Mouse (Mus musculus): ENCODE results near the gene Gm21304. TPM values are rescaled to one million over a fixed set of nuclear protein-coding genes. Genes with fewer than 3 reads are reported as not detected.
"Not testable (repeated sequence)": the region's sequence is repeated elsewhere in the genome, so short reads cannot be mapped to it uniquely, and the experiment has no call there.

Gene Gm21304
- not detected in 2 replicates for polyA plus RNA-seq (2015; fragmentation: Nextera tagmentation; extraction: Ambion mirVana)

DNA sequence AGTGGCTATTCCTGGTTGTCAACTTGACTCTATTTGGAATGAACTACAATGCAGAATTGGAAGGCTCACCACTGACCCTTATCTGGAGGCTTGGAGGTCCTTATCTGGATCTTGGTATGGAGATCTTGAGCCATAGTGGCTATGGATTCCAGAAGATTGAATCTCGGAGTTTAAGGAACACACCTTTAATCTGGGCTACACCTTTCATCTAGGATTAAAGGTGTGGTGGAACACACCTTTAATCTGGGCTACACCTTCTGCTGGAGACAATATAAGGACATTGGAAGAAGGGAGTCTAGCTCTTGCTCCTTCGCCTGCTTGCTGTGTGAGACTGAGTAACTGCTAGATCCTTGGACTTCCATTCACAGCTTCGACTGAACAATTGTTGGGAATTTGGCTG is at the start of gene Gm21304:
Gm21304 (plus strand) TSS at position 301 of the 400 bp plus-strand sequence.
- not testable (repeated sequence) for H3K4me3 ChIP-seq (replicated peaks); H3K9ac ChIP-seq; H3K27ac ChIP-seq (replicated peaks); H3K4me1 ChIP-seq; H3K36me3 ChIP-seq; H3K9me3 ChIP-seq (replicated peaks); H3K27me3 ChIP-seq; H3K4me2 ChIP-seq (replicated peaks); ATAC-seq (ENCODE audit: insufficient number of reproducible peaks, low FRiP score, low TSS enrichment, low read depth)
- WGBS: no CpG with 5 or more reads among the region's 3 CpGs

- not testable (repeated sequence) for H3K4me2 ChIP-seq (replicated peaks); H3K4me3 ChIP-seq (replicated peaks); ATAC-seq (ENCODE audit: insufficient number of reproducible peaks, low FRiP score, low TSS enrichment, low read depth); H3K9me3 ChIP-seq (replicated peaks); H3K36me3 ChIP-seq; H3K27ac ChIP-seq (replicated peaks); H3K4me1 ChIP-seq; H3K9ac ChIP-seq; H3K27me3 ChIP-seq
- no CpG with 5 or more reads among the region's 3 CpGs for WGBS
Measured at GRCm38 (mm10) chr10:104142687-104143086, 25.6 kb upstream of the Gm21304 start, which contains the start of gene Gm21293. Gm21293 (plus strand) TSS chr10:104142987.

DNA sequence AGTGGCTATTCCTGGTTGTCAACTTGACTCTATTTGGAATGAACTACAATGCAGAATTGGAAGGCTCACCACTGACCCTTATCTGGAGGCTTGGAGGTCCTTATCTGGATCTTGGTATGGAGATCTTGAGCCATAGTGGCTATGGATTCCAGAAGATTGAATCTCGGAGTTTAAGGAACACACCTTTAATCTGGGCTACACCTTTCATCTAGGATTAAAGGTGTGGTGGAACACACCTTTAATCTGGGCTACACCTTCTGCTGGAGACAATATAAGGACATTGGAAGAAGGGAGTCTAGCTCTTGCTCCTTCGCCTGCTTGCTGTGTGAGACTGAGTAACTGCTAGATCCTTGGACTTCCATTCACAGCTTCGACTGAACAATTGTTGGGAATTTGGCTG is 17.1 kb upstream of the Gm21304 start, which contains the start of gene Gm6763:
Gm6763 (plus strand) TSS at position 301 of the 400 bp plus-strand sequence.
- not testable (repeated sequence) for H3K4me2 ChIP-seq (replicated peaks); H3K9ac ChIP-seq; H3K4me3 ChIP-seq (replicated peaks); H3K27me3 ChIP-seq; ATAC-seq (ENCODE audit: insufficient number of reproducible peaks, low FRiP score, low TSS enrichment, low read depth); H3K4me1 ChIP-seq; H3K27ac ChIP-seq (replicated peaks); H3K36me3 ChIP-seq; H3K9me3 ChIP-seq (replicated peaks)
- no CpG with 5 or more reads among the region's 3 CpGs for WGBS

- H3K36me3 ChIP-seq; H3K4me3 ChIP-seq (replicated peaks); ATAC-seq (ENCODE audit: insufficient number of reproducible peaks, low FRiP score, low TSS enrichment, low read depth); H3K9me3 ChIP-seq (replicated peaks); H3K27ac ChIP-seq (replicated peaks); H3K9ac ChIP-seq; H3K4me1 ChIP-seq; H3K27me3 ChIP-seq; H3K4me2 ChIP-seq (replicated peaks): not testable (repeated sequence)
- no CpG with 5 or more reads among the region's 3 CpGs for WGBS
Measured at GRCm38 (mm10) chr10:104159706-104160105, 8.6 kb upstream of the Gm21304 start, which contains the start of gene Gm8764. Gm8764 (plus strand) TSS chr10:104160006.

GRCm38 (mm10) chr10:104176724-104177123 is 8.4 kb downstream of the Gm21304 start, which contains the start of gene Gm21312:
Gm21312 (plus strand) TSS chr10:104177024.
- H3K9ac ChIP-seq; H3K9me3 ChIP-seq (replicated peaks); H3K27ac ChIP-seq (replicated peaks); H3K4me2 ChIP-seq (replicated peaks); H3K4me3 ChIP-seq (replicated peaks); H3K27me3 ChIP-seq; ATAC-seq (ENCODE audit: insufficient number of reproducible peaks, low FRiP score, low TSS enrichment, low read depth); H3K36me3 ChIP-seq; H3K4me1 ChIP-seq: not testable (repeated sequence)
- WGBS: no CpG with 5 or more reads among the region's 3 CpGs

GRCm38 (mm10) chr10:104185233-104185632 is 16.9 kb downstream of the Gm21304 start, which contains the start of gene Gm20765:
Gm20765 (plus strand) TSS chr10:104185533.
- no CpG with 5 or more reads among the region's 3 CpGs for WGBS
- not testable (repeated sequence) for H3K9ac ChIP-seq; H3K4me1 ChIP-seq; H3K4me2 ChIP-seq (replicated peaks); H3K4me3 ChIP-seq (replicated peaks); H3K36me3 ChIP-seq; H3K9me3 ChIP-seq (replicated peaks); H3K27ac ChIP-seq (replicated peaks); ATAC-seq (ENCODE audit: insufficient number of reproducible peaks, low FRiP score, low TSS enrichment, low read depth); H3K27me3 ChIP-seq

DNA sequence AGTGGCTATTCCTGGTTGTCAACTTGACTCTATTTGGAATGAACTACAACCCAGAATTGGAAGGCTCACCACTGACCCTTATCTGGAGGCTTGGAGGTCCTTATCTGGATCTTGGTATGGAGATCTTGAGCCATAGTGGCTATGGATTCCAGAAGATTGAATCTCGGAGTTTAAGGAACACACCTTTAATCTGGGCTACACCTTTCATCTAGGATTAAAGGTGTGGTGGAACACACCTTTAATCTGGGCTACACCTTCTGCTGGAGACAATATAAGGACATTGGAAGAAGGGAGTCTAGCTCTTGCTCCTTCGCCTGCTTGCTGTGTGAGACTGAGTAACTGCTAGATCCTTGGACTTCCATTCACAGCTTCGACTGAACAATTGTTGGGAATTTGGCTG is 25.4 kb downstream of the Gm21304 start, which contains the start of gene Gm4340:
Gm4340 (plus strand) TSS at position 301 of the 400 bp plus-strand sequence.
- not testable (repeated sequence) for H3K27me3 ChIP-seq; ATAC-seq (ENCODE audit: insufficient number of reproducible peaks, low FRiP score, low TSS enrichment, low read depth); H3K4me1 ChIP-seq; H3K4me3 ChIP-seq (replicated peaks); H3K9ac ChIP-seq; H3K4me2 ChIP-seq (replicated peaks); H3K36me3 ChIP-seq; H3K9me3 ChIP-seq (replicated peaks); H3K27ac ChIP-seq (replicated peaks)
- no CpG with 5 or more reads among the region's 3 CpGs for WGBS

DNA sequence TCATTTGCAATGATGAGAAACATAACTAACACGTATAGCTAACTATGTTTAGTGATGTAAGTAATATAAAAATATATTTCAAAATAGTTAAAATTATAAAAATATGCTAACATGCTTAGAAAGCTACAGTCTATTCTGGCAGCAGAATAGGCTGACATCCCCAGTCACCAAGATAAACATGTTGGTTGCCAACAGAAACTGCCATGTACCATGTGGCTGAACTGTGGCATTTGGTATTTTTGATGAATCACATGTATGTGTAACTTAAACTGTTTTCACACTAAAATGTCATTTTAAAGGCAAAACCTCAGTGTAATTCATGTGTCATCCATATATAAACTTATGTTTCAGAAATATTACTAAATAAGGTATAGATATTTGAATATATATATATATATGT is 41.3 kb downstream of the Gm21304 start:
- no peak overlapping the region for H3K9ac ChIP-seq
- H3K4me1 ChIP-seq: no peaks in the 10 kb centered on the region
- H3K27me3 ChIP-seq: no peaks in the 10 kb centered on the region
- H3K9me3 ChIP-seq (replicated peaks): no peaks in the 10 kb centered on the region
- no peak overlapping the region for H3K27ac ChIP-seq (replicated peaks)
- no peak overlapping the region for H3K4me3 ChIP-seq (replicated peaks)
- no peak for ATAC-seq (ENCODE audit: insufficient number of reproducible peaks, low FRiP score, low TSS enrichment, low read depth)
- H3K36me3 ChIP-seq: no peaks in the 10 kb centered on the region
- H3K4me2 ChIP-seq (replicated peaks): no peak overlapping the region
- WGBS: 77% methylated on average over 1 of the region's 1 CpGs

DNA sequence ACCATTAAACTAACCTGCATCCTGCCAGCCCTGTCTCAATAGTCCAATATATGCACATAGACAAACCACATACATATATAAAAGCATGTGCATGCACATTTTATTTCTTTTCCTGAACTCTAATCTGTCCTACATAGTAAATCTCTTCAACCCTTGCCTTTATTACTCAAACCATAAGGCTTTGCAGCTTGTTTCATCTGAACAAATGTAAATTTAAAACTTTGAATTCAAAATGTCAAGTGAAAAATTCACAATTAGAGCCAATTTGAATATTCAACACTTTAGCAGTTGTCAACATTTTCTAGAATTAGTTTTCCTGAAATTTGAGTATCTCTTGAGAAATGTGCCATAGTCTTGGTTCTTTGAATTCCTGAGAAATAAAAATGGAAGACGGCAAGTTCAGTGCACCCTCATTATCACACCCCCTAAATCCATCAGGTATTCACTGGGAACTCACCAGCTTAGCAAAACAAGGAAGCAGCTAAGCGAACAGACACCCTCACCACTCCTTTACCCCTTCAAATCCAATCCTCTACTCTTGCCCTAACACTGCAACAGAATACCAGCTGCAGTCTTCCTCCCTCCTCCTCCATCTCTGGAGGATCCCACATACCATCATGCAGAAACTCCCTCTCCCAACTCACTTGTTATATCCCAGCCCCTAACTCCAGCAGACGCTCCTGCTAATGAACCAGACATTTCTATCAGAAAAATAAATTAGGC is 42.1 kb downstream of the Gm21304 start:
- no peak for ATAC-seq (ENCODE audit: insufficient number of reproducible peaks, low FRiP score, low TSS enrichment, low read depth)
- WGBS: 64% methylated on average over 3 of the region's 3 CpGs
- no peaks in the 10 kb centered on the region for H3K36me3 ChIP-seq
- no peak overlapping the region for H3K27ac ChIP-seq (replicated peaks)
- no peaks in the 10 kb centered on the region for H3K27me3 ChIP-seq
- H3K9ac ChIP-seq: no peak overlapping the region
- no peak overlapping the region for H3K4me3 ChIP-seq (replicated peaks)
- no peaks in the 10 kb centered on the region for H3K9me3 ChIP-seq (replicated peaks)
- no peaks in the 10 kb centered on the region for H3K4me1 ChIP-seq
- no peak overlapping the region for H3K4me2 ChIP-seq (replicated peaks)

DNA sequence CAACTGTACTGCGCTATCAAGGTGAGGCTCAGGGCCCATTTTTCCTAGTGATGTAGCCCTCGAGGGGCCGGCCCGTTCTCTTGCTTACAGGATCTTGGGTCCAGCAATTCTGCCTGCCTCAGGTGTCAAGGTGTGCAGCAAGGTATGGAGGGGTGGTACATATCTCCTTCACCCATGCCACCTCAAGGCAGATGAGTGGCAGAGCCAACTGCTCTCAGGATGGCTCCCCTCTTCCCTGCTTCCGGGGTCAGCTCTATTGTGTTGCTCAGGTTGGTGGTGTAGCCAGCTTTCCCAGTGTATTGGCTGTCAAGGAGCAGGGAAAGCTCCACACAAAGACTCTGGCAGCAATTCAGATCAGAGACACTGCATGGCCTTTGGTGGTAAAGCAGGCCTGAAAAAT is 46.2 kb downstream of the Gm21304 start:
- ATAC-seq (ENCODE audit: insufficient number of reproducible peaks, low FRiP score, low TSS enrichment, low read depth): no peak
- Histone ChIP-seq H3K9ac (no peak overlapping the region), H3K27me3 (no peaks in the 10 kb centered on the region), H3K9me3 (replicated peaks) (no peaks in the 10 kb centered on the region), H3K36me3 (no peaks in the 10 kb centered on the region), H3K4me1 (no peaks in the 10 kb centered on the region), H3K27ac (replicated peaks) (no peak overlapping the region), H3K4me3 (replicated peaks) (no peak overlapping the region), H3K4me2 (replicated peaks) (no peak overlapping the region)
- WGBS: 91% methylated on average over 5 of the region's 5 CpGs
